Mouse (Mus musculus) gonadal fat pad, adult 2 months (tissue): Measurements from ENCODE around the gene Ccdc7b. TPM values are rescaled to one million over a fixed set of nuclear protein-coding genes. Genes with fewer than 3 reads are reported as not detected.
"Not testable (repeated sequence)": the region's sequence is repeated elsewhere in the genome, so short reads cannot be mapped to it uniquely, and the experiment has no call there.

Experiments
- DNase-seq: peaks from one replicate; pipeline ENCODE4 v3.0.0-alpha.2; 2012; ENCODE audit warnings: low read depth
- polyA plus RNA-seq: library from polyadenylated mRNA; depleted of rRNA; stranded (reverse); fragments of >200 nt; gene quantifications from 2 replicates; pipeline ENCODE4 v1.2.3, GENCODE M21; 2012; rRNA removed

The Ccdc7b gene
- not detected in 2 replicates for polyA plus RNA-seq

DNA sequence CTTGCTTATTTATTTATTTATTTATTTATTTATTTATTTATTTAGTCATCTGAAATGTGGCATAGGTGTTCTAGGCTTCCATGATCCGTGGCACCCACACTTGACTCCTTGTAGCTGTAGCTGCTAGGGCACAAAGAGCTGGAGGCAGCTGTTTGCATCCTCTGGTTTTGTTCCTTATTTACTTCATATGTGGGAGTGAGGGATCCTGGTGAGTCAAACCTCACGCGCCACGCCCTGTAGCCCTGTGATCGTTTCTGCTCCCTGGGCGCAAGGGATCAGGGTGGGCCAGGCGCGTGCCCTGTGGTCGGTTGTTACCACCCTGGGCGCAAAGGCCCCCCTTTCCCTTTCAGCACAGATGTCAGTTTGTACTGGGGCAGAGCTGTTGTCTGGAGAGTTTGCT lies at the start of gene Ccdc7b:
TSS of gene Ccdc7b (plus strand) at position 301 of the 400 bp plus-strand sequence.
- not testable (repeated sequence) for DNase-seq

DNA sequence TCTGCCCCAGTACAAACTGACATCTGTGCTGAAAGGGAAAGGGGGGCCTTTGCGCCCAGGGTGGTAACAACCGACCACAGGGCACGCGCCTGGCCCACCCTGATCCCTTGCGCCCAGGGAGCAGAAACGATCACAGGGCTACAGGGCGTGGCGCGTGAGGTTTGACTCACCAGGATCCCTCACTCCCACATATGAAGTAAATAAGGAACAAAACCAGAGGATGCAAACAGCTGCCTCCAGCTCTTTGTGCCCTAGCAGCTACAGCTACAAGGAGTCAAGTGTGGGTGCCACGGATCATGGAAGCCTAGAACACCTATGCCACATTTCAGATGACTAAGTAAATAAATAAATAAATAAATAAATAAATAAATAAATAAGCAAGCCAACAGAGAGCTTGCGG lies 1.5 kb upstream of the Ccdc7b start, which contains the start of gene Ccdc7a:
TSS of gene Ccdc7a (minus strand) at position 101 of the 400 bp plus-strand sequence.
- DNase-seq: not testable (repeated sequence)

DNA sequence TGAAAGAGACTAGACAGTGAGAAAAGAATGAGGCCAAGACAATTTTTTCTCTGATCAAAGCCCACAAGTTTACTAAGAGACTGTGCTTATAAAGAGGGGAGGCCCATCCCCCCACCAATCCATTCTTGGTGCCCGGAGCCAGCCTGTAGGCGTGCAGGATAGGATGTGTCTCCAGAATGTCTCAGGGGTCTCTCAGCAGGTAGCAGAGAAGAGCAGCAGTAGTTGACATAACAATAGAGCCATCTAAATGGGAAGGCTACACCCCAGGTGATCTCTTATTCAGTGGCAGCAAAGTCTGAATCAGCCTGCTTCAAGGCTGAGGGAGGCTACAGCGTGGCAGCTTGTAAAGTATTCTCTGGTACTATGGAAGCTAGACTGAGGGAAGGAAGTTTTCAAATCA lies 48.8 kb downstream of the Ccdc7b start:
- not testable (repeated sequence) for DNase-seq

DNA sequence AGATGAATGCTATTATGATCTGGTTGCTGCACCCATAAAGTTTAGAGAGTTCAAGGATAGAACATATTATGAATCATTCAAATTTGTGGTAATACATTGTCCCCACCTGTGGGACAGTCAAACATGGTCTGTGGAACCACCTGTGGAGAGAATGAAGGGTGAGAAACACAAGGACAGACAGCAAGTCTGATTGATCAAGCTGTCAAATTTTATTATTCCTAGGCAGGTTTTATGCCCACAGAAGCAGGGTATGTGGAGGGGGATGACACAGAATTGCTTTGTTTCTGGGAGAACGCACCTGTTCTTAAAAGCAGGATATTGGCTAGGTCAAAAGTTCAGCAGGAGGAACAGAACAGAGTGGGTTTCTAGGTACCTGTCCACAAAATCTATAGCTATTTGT lies 64.6 kb downstream of the Ccdc7b start, which contains the start of gene Gm10999:
TSS of gene Gm10999 (minus strand) at position 101 of the 400 bp plus-strand sequence.
- no peak for DNase-seq

DNA sequence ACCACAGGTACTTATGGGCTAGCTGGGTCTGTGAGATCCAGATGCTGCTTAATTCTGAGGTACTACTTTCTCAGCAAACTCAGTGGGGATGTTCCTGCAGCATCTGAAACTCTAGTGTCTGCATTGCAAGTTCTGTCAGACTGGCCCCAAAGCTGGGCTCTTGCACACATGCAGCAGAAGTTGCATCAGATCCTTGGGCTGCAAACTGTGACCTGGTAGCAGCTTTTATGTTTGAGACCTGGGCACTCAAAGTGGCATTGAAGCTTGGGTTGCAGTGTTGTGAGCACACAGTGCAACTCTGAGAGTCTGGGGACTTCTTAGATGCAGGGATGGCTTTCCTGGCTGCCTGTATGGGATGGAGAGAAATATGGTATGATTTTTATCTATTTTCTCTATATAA lies 66.5 kb downstream of the Ccdc7b start:
- DNase-seq: no peak

Other genes with a start within 250 kb of the Ccdc7b start
- gene Ccdc7a, start 1.6 kb upstream of the Ccdc7b start, polyA plus RNA-seq: 0.08 TPM in 1 of 2 replicates, not detected in the other
- gene Gm10999, start 64.5 kb downstream of the Ccdc7b start, polyA plus RNA-seq: not detected in 2 replicates
- gene 2610044O15Rik8, start 167.3 kb downstream of the Ccdc7b start, polyA plus RNA-seq: 5.3 and 5.5 TPM in 2 replicates